Mouse (Mus musculus) midbrain, embryonic 14.5 days (tissue): Measurements from ENCODE around the gene Lingo1. TPM values are rescaled to one million over a fixed set of nuclear protein-coding genes. Genes with fewer than 3 reads are reported as not detected.
A peak's percentile ranks its signal among the peaks of the same experiment; 100 is the strongest.

Source experiments
- ATAC-seq: fragments of 200-750 bp; cut with Nextera tagmentation; 2 replicates; pipeline ENCODE4 v1.8.0; 2017; ENCODE audit warnings: moderate number of reproducible peaks, moderate library complexity; ENCODE audit not compliant: low FRiP score, low TSS enrichment
- DNase-seq: peaks from one replicate; pipeline ENCODE4 v3.0.0-alpha.2; 2015
- H3K27ac ChIP-seq: fragments of 300-500 bp; sonication (generic); replicated peaks from 2 replicates; pipeline ENCODE4 v1.5.1; 2014; ENCODE audit warnings: mild to moderate bottlenecking, low read depth, low read length, moderate library complexity
- H3K27me3 ChIP-seq: fragments of 300-500 bp; sonication (generic); 2 replicates; pipeline ENCODE4 v1.6.1; 2014; ENCODE audit warnings: low read length, control low read depth, mixed read lengths; ENCODE audit not compliant: control insufficient read depth, insufficient read depth
- H3K36me3 ChIP-seq: fragments of 300-500 bp; sonication (generic); 2 replicates; pipeline ENCODE4 v1.6.1; 2014; ENCODE audit warnings: low read length, control low read depth; ENCODE audit not compliant: control insufficient read depth, insufficient read depth
- H3K4me1 ChIP-seq: fragments of 300-500 bp; sonication (generic); 2 replicates; pipeline ENCODE4 v1.6.1; 2014; ENCODE audit warnings: mild to moderate bottlenecking, antibody characterized with exemption, low read length, control low read depth; ENCODE audit not compliant: control insufficient read depth, insufficient read depth
- H3K4me2 ChIP-seq: fragments of 300-500 bp; sonication (generic); 2 replicates; pipeline ENCODE4 v1.6.1; 2014; ENCODE audit warnings: mild to moderate bottlenecking, low read length, moderate library complexity
- H3K4me3 ChIP-seq: fragments of 300-500 bp; sonication (generic); replicated peaks from 2 replicates; pipeline ENCODE4 v1.5.1; 2014; ENCODE audit warnings: low read depth, low read length
- H3K9ac ChIP-seq: fragments of 300-500 bp; sonication (generic); replicated peaks from 2 replicates; pipeline ENCODE4 v1.6.1; 2014; ENCODE audit warnings: mild to moderate bottlenecking, low read length, moderate library complexity
- H3K9me3 ChIP-seq: fragments of 300-500 bp; sonication (generic); 2 replicates; pipeline ENCODE4 v1.6.1; 2016; ENCODE audit warnings: low read length, control low read depth, mixed read lengths; ENCODE audit not compliant: control insufficient read depth
- WGBS: fragments of 180-500 bp; shearing (Covaris S2); extraction: QIAGEN DNeasy Blood & Tissue Kit; methylation state at CpG from one replicate; pipeline ENCODE4 v1.1.7; 2014; 5-methylcytosine and 5-hydroxymethylcytosine counted together
- polyA plus RNA-seq: library from polyadenylated mRNA; unstranded; fragments of >200 nt; fragmentation: Nextera tagmentation; extraction: Ambion mirVana; gene quantifications from 2 replicates; pipeline ENCODE4 v1.2.1, GENCODE M21; 2014

Gene Lingo1
- polyA plus RNA-seq, 1 experiment from 2014 or later: 49.4 TPM

GRCm38 (mm10) chr9:56831904-56832303 lies 35.6 kb upstream of the Lingo1 start:
- H3K27ac ChIP-seq: no peak overlapping the region
- no peak overlapping the region for H3K4me2 ChIP-seq
- no peak for DNase-seq
- 87% methylated on average over 3 of the region's 3 CpGs for WGBS
- H3K36me3 ChIP-seq: no peaks in the 10 kb centered on the region
- no peaks in the 10 kb centered on the region for H3K9me3 ChIP-seq
- no peaks in the 10 kb centered on the region for H3K27me3 ChIP-seq
- ATAC-seq: no peak
- no peak overlapping the region for H3K9ac ChIP-seq
- H3K4me1 ChIP-seq: peaks cover 36% of the 10 kb centered on the region
- no peak overlapping the region for H3K4me3 ChIP-seq

GRCm38 (mm10) chr9:56830162-56830561 lies 33.9 kb upstream of the Lingo1 start:
- no peak overlapping the region for H3K4me2 ChIP-seq
- ATAC-seq: peak; percentile 82
- no peaks in the 10 kb centered on the region for H3K9me3 ChIP-seq
- no peak overlapping the region for H3K4me3 ChIP-seq
- H3K27me3 ChIP-seq: no peaks in the 10 kb centered on the region
- peak; percentile 88 for DNase-seq
- H3K9ac ChIP-seq: no peak overlapping the region
- H3K4me1 ChIP-seq: peaks cover 45% of the 10 kb centered on the region
- no peaks in the 10 kb centered on the region for H3K36me3 ChIP-seq
- WGBS: 6% methylated on average over 4 of the region's 4 CpGs
- peak overlapping the region; percentile 74 for H3K27ac ChIP-seq

- no peaks in the 10 kb centered on the region for H3K9me3 ChIP-seq
- no peak for ATAC-seq
- H3K4me1 ChIP-seq: peaks cover 45% of the 10 kb centered on the region
- no peak overlapping the region for H3K9ac ChIP-seq
- H3K36me3 ChIP-seq: no peaks in the 10 kb centered on the region
- H3K4me3 ChIP-seq: no peak overlapping the region
- DNase-seq: no peak
- H3K27ac ChIP-seq: no peak overlapping the region
- H3K27me3 ChIP-seq: no peaks in the 10 kb centered on the region
- H3K4me2 ChIP-seq: no peak overlapping the region
- WGBS: 84% methylated on average over 6 of the region's 6 CpGs
These were observed 32.6 kb upstream of the Lingo1 start for GRCm38 (mm10) chr9:56828841-56829240.

- WGBS: 27% methylated on average over 9 of the region's 9 CpGs
- ATAC-seq (no peak), DNase-seq (peak; percentile 63)
- Histone ChIP-seq H3K36me3 (no peaks in the 10 kb centered on the region), H3K4me1 (peaks cover 43% of the 10 kb centered on the region), H3K9ac (no peak overlapping the region), H3K9me3 (no peaks in the 10 kb centered on the region), H3K27me3 (no peaks in the 10 kb centered on the region), H3K4me2 (no peak overlapping the region), H3K4me3 (no peak overlapping the region), H3K27ac (0 out of 2 replicates have a peak overlapping the region, but pooled peaks have one; percentile 41)
These were observed 31.9 kb upstream of the Lingo1 start for GRCm38 (mm10) chr9:56828146-56828545.

GRCm38 (mm10) chr9:56825476-56826213 lies 29.4 kb upstream of the Lingo1 start:
- WGBS: 11% methylated on average over 21 of the region's 21 CpGs
- Histone ChIP-seq H3K9me3 (no peaks in the 10 kb centered on the region), H3K27ac (no peak overlapping the region), H3K4me2 (peak overlapping the region; percentile 56), H3K9ac (peak overlapping the region; percentile 37), H3K4me1 (peaks cover 28% of the 10 kb centered on the region), H3K36me3 (no peaks in the 10 kb centered on the region), H3K4me3 (peak overlapping the region; percentile 20; the same call in 1 of the 2 replicates), H3K27me3 (no peaks in the 10 kb centered on the region)
- DNase-seq (peak; percentile 65), ATAC-seq (no peak)

- WGBS: 2% methylated on average over 3 of the region's 3 CpGs
- DNase-seq: peak; percentile 79
These were observed 28.6 kb upstream of the Lingo1 start for GRCm38 (mm10) chr9:56824900-56825299.

GRCm38 (mm10) chr9:56810916-56811315 lies 14.6 kb upstream of the Lingo1 start:
- H3K4me3 ChIP-seq: no peak overlapping the region
- no peaks in the 10 kb centered on the region for H3K9me3 ChIP-seq
- H3K27me3 ChIP-seq: no peaks in the 10 kb centered on the region
- no peaks in the 10 kb centered on the region for H3K36me3 ChIP-seq
- ATAC-seq (no peak), DNase-seq (no peak)
- H3K27ac ChIP-seq: no peak overlapping the region
- 86% methylated on average over 1 of the region's 1 CpGs for WGBS
- no peaks in the 10 kb centered on the region for H3K4me1 ChIP-seq
- no peak overlapping the region for H3K4me2 ChIP-seq
- H3K9ac ChIP-seq: no peak overlapping the region

More at GRCm38 (mm10) chr9:56824900-56825299, 28.6 kb upstream of the Lingo1 start:
- no peaks in the 10 kb centered on the region for H3K36me3 ChIP-seq
- H3K9ac ChIP-seq: no peak overlapping the region
- no peak overlapping the region for H3K4me2 ChIP-seq
- H3K27me3 ChIP-seq: no peaks in the 10 kb centered on the region
- no peaks in the 10 kb centered on the region for H3K9me3 ChIP-seq
- peaks cover 21% of the 10 kb centered on the region for H3K4me1 ChIP-seq
- H3K27ac ChIP-seq: no peak overlapping the region
- no peak overlapping the region for H3K4me3 ChIP-seq
- ATAC-seq: no peak

GRCm38 (mm10) chr9:56807990-56808389 lies 11.7 kb upstream of the Lingo1 start:
- Histone ChIP-seq H3K4me2 (no peak overlapping the region), H3K27me3 (no peaks in the 10 kb centered on the region), H3K4me1 (no peaks in the 10 kb centered on the region), H3K27ac (no peak overlapping the region), H3K9me3 (no peaks in the 10 kb centered on the region), H3K9ac (no peak overlapping the region), H3K36me3 (no peaks in the 10 kb centered on the region), H3K4me3 (no peak overlapping the region)
- 96% methylated on average over 6 of the region's 6 CpGs for WGBS
- ATAC-seq: no peak
- no peak for DNase-seq

GRCm38 (mm10) chr9:56803146-56803545 lies 6.9 kb upstream of the Lingo1 start:
- Histone ChIP-seq H3K27ac (no peak overlapping the region), H3K4me1 (no peaks in the 10 kb centered on the region), H3K9ac (no peak overlapping the region), H3K9me3 (no peaks in the 10 kb centered on the region), H3K27me3 (peaks cover 8% of the 10 kb centered on the region), H3K4me3 (no peak overlapping the region), H3K4me2 (no peak overlapping the region), H3K36me3 (no peaks in the 10 kb centered on the region)
- DNase-seq (no peak), ATAC-seq (no peak)
- WGBS: 80% methylated on average over 7 of the region's 7 CpGs
